Mouse (Mus musculus) forebrain, embryonic 14.5 days (tissue): ENCODE data around the gene Itgal. TPM values are rescaled to one million over a fixed set of nuclear protein-coding genes. Genes with fewer than 3 reads are reported as not detected.
"Not testable (repeated sequence)": the region's sequence is repeated elsewhere in the genome, so short reads cannot be mapped to it uniquely, and the experiment has no call there.

ENCODE experiments used
- ATAC-seq: fragments of 200-750 bp; cut with Nextera tagmentation; 2 replicates; pipeline ENCODE4 v1.8.0; 2017; ENCODE audit warnings: mild to moderate bottlenecking, moderate library complexity
- DNase-seq: peaks from one replicate; pipeline ENCODE4 v3.0.0-alpha.2; 2015; ENCODE audit warnings: low spot score
- H3K27ac ChIP-seq: fragments of 300-500 bp; sonication (generic); 2 replicates; pipeline ENCODE4 v1.5.1; 2014; ENCODE audit warnings: low read depth, mild to moderate bottlenecking, control low read depth, low read length, moderate library complexity
- H3K27me3 ChIP-seq: fragments of 300-500 bp; sonication (generic); replicated peaks from 2 replicates; pipeline ENCODE4 v1.6.1; 2014; ENCODE audit warnings: low read length, control low read depth, mixed read lengths; ENCODE audit not compliant: control insufficient read depth, insufficient read depth
- H3K36me3 ChIP-seq: fragments of 300-500 bp; sonication (generic); 2 replicates; pipeline ENCODE4 v1.6.1; 2014; ENCODE audit warnings: low read length, control low read depth; ENCODE audit not compliant: control insufficient read depth, insufficient read depth
- H3K4me1 ChIP-seq: fragments of 300-500 bp; sonication (generic); 2 replicates; pipeline ENCODE4 v1.6.1; 2014; ENCODE audit warnings: antibody characterized with exemption, low read length, control low read depth; ENCODE audit not compliant: control insufficient read depth, insufficient read depth
- H3K4me2 ChIP-seq: fragments of 300-500 bp; sonication (generic); 2 replicates; pipeline ENCODE4 v1.6.1; 2014; ENCODE audit warnings: mild to moderate bottlenecking, control low read depth, low read length
- H3K4me3 ChIP-seq: fragments of 300-500 bp; sonication (generic); 2 replicates; pipeline ENCODE4 v1.5.1; 2014; ENCODE audit warnings: low read depth, low read length, control low read depth
- H3K9ac ChIP-seq: fragments of 300-500 bp; sonication (generic); 2 replicates; pipeline ENCODE4 v1.6.1; 2014; ENCODE audit warnings: mild to moderate bottlenecking, low read length, control low read depth, moderate library complexity
- H3K9me3 ChIP-seq: fragments of 300-500 bp; sonication (generic); replicated peaks from 2 replicates; pipeline ENCODE4 v1.6.1; 2016; ENCODE audit warnings: low read length, control low read depth, mixed read lengths; ENCODE audit not compliant: control insufficient read depth
- WGBS: fragments of 180-500 bp; shearing (Covaris S2); extraction: QIAGEN DNeasy Blood & Tissue Kit; methylation state at CpG from one replicate; pipeline ENCODE4 v1.1.7; 2014; 5-methylcytosine and 5-hydroxymethylcytosine counted together
- polyA plus RNA-seq: library from polyadenylated mRNA; unstranded; fragments of >200 nt; fragmentation: Nextera tagmentation; extraction: Ambion mirVana; gene quantifications from 2 replicates; pipeline ENCODE4 v1.2.1, GENCODE M21; 2014

Itgal gene
- polyA plus RNA-seq, 1 experiment from 2014 or later: 0.23 TPM

DNA sequence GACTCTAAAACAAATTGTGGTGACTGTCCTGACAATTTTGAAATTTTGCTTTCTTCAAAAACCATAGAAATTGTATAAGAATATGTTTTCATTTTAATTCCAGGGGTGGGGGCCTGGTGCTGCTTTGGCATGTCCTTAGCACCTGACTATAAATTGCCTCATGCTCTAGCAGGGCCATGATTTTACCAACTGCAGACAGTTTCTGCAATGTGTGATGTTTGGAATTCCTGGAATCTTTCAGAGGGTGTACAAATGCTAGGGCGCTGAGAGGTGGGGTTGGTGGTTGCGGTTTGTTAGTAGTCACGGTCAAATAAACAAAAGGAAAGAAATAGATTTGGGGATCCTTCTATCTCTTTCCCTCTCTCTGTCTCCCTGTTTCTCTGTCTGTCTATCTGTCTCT, 70.2 kb downstream of the Itgal start:
- ATAC-seq: no peak
- Histone ChIP-seq H3K4me1 (peaks cover 2% of the 10 kb centered on the region; the same call in 1 of the 2 replicates), H3K27me3 (no peaks in the 10 kb centered on the region), H3K4me3 (no peak overlapping the region), H3K36me3 (no peaks in the 10 kb centered on the region), H3K27ac (no peak overlapping the region), H3K9me3 (no peaks in the 10 kb centered on the region), H3K4me2 (no peak overlapping the region), H3K9ac (no peak overlapping the region)
- no peak for DNase-seq
- 90% methylated on average over 3 of the region's 3 CpGs for WGBS

DNA sequence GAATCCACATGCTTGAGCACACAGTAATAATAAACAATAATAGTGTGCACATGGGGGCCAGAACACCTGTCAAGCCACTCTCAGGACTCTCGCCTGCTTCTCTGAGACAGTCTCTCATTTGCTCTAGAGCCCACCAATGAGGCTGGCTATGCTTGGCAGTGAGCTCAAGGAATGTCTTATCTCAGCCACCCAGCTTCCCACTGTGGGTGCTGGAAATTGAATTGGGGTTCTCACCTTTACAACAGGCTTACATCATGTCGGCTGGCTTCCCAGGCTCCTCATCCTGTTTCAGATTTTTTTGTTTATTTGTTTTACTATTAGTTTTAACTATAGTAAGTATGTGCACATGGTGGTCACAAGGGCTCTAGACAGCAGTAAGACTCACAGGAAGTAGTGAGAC, 75.2 kb downstream of the Itgal start:
- H3K36me3 ChIP-seq: 0 out of 2 replicates have a peak, but pooled peaks cover 6% of the 10 kb centered on the region
- 81% methylated on average over 2 of the region's 2 CpGs for WGBS
- ATAC-seq (no peak), DNase-seq (no peak)
- no peak overlapping the region for H3K27ac ChIP-seq
- no peak overlapping the region for H3K4me2 ChIP-seq
- no peaks in the 10 kb centered on the region for H3K4me1 ChIP-seq
- H3K9ac ChIP-seq: no peak overlapping the region
- no peaks in the 10 kb centered on the region for H3K9me3 ChIP-seq
- no peaks in the 10 kb centered on the region for H3K27me3 ChIP-seq
- no peak overlapping the region for H3K4me3 ChIP-seq

- not testable (repeated sequence) for H3K36me3 ChIP-seq, H3K4me3 ChIP-seq, DNase-seq, H3K9ac ChIP-seq, ATAC-seq, H3K27me3 ChIP-seq, H3K9me3 ChIP-seq, H3K4me1 ChIP-seq, H3K27ac ChIP-seq, H3K4me2 ChIP-seq
- 76% methylated on average over 3 of the region's 3 CpGs for WGBS
Measured at GRCm38 (mm10) chr7:127371870-127372269, 75.8 kb downstream of the Itgal start.

DNA sequence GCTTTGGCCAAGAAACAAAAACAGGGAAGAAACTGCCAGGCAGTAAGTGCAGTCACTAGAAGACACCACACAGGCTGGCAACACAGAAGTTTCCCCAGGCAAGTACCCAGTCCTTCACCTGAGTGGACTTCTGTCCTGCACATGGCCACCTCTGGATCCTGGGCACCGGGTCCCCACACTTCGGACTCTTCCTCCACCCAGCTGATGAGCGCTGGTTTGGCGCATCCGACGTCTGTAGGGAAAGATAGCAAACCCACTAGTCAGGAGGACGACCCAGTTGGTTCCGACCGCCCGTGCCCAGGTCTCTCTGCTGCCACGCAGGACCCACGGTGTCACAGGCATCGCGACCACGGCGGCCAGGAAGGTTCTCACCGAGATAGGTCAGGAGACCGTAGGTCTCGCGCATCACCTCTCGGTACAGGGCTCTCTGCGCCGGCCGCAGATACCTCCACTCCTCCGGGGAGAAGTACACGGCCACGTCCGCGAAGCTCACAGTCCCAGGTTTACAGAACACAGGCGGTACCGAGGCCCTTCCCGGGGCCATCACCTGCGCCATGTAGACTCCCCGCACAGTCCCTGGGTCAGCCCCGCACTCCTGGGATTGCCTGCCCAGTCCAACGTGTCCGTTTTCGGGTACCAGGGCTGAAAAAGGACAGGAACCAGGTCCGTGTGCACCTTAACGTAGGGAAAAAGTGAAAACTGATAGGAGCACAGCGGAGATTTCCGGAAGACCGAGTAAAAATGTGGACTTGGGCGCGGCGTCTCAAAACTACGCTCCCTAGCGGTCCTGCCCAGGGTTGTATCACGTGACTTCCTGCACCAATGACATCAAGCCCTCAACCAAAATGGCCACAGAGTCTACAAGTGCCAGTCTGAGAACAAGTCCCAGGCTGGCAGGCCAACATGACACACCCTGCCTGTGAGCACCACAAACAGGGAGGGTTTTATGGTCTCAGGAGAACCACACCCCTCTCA, 79.5 kb downstream of the Itgal start, which contains the start of gene Zfp747:
Gene Zfp747 (minus strand): TSS at position 780 of the 975 bp plus-strand sequence.
- ATAC-seq: peak; percentile 97
- H3K4me1 ChIP-seq, H3K9me3 ChIP-seq, H3K27me3 ChIP-seq, H3K36me3 ChIP-seq: not testable (repeated sequence)
- H3K4me3 ChIP-seq: peak within 1 kb of the TSS; percentile 65
- peak within 1 kb of the TSS; percentile 77 for H3K9ac ChIP-seq
- DNase-seq: peak; percentile 97
- peak within 1 kb of the TSS; percentile 52 for H3K27ac ChIP-seq
- WGBS: 3% methylated on average over 49 of the region's 49 CpGs
- peak within 1 kb of the TSS; percentile 70 for H3K4me2 ChIP-seq

DNA sequence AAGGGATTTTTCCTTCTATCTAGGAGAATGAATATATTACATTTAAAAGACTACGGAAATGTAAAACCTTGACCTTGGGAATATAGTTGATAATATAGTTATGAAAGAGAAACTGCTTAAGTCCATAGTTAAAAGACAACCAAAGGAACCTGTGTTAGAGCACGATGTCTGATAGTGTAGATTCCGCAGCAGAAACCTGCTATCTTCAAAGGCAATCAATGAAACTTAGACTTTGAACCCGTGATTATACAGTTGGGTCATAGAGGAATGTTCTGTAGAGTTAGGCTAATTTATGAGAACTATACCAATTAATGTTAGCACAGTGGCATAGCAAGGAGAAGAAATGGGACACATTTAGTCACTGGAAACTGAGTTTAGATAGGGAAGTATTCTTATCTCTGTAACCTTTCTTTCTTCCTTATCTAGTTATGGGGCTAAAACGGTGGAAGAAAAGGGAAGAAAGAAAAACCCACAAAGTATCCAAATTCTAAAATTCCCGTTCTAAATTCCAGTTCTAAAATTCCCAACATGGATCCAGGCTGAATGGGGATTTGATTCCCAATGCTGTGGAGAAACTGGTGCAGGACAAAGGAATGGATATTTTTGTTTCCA, 82.4 kb downstream of the Itgal start:
- DNase-seq: no peak
- H3K27me3 ChIP-seq: no peaks in the 10 kb centered on the region
- no peak overlapping the region for H3K9ac ChIP-seq
- no peaks in the 10 kb centered on the region for H3K4me1 ChIP-seq
- H3K9me3 ChIP-seq: no peaks in the 10 kb centered on the region
- H3K36me3 ChIP-seq: 0 out of 2 replicates have a peak, but pooled peaks cover 6% of the 10 kb centered on the region
- no peak overlapping the region for H3K4me2 ChIP-seq
- WGBS: 83% methylated on average over 6 of the region's 6 CpGs
- H3K27ac ChIP-seq: no peak overlapping the region
- H3K4me3 ChIP-seq: no peak overlapping the region
- no peak for ATAC-seq

Other genes starting within 250 kb of the Itgal start
- gene Zg16, start 208.9 kb upstream of the Itgal start, polyA plus RNA-seq: not detected in 2 replicates
- gene AI467606, start 204.9 kb upstream of the Itgal start, polyA plus RNA-seq: 1.5 and 2.2 TPM in 2 replicates
- gene Qprt, start 174.0 kb upstream of the Itgal start, polyA plus RNA-seq: 0.66 and 0.91 TPM in 2 replicates
- gene Spn, start 158.4 kb upstream of the Itgal start, polyA plus RNA-seq: not detected in 2 replicates
- gene Cd2bp2, start 100.2 kb upstream of the Itgal start, polyA plus RNA-seq: 73.6 and 78.6 TPM in 2 replicates
- 13.6 and 13.7 TPM in 2 replicates for gene Tbc1d10b, start 87.8 kb upstream of the Itgal start, polyA plus RNA-seq
- gene Mylpf, start 87.4 kb upstream of the Itgal start, polyA plus RNA-seq: 4.6 and 5.3 TPM in 2 replicates
- 29.4 and 36.7 TPM in 2 replicates for gene Zfp553, start 63.2 kb upstream of the Itgal start, polyA plus RNA-seq
- gene Sept1, start 63.1 kb upstream of the Itgal start, polyA plus RNA-seq: 11.3 and 15.1 TPM in 2 replicates
- gene Zfp771, start 52.0 kb upstream of the Itgal start, polyA plus RNA-seq: 53.2 and 57.4 TPM in 2 replicates
- gene Dctpp1, start 35.6 kb upstream of the Itgal start, polyA plus RNA-seq: 169 and 219 TPM in 2 replicates
- gene Sephs2, start 22.2 kb upstream of the Itgal start, polyA plus RNA-seq: 59.4 and 62.5 TPM in 2 replicates
- gene Zfp768, start 49.3 kb downstream of the Itgal start, polyA plus RNA-seq: 3.5 and 3.6 TPM in 2 replicates
- 4.0 and 7.0 TPM in 2 replicates for gene Zfp747, start 79.8 kb downstream of the Itgal start, polyA plus RNA-seq
- gene 9130019O22Rik, start 90.9 kb downstream of the Itgal start, polyA plus RNA-seq: 5.5 and 6.6 TPM in 2 replicates
- 7.4 and 7.5 TPM in 2 replicates for gene E430018J23Rik, start 97.4 kb downstream of the Itgal start, polyA plus RNA-seq
- gene Zfp764, start 110.6 kb downstream of the Itgal start, polyA plus RNA-seq: 4.4 and 4.5 TPM in 2 replicates
- gene Zfp688, start 125.8 kb downstream of the Itgal start, polyA plus RNA-seq: 32.9 and 36.1 TPM in 2 replicates
- gene Zfp689, start 152.9 kb downstream of the Itgal start, polyA plus RNA-seq: 12.7 TPM in 2 replicates
- 44.7 and 48.5 TPM in 2 replicates for gene Prr14, start 163.4 kb downstream of the Itgal start, polyA plus RNA-seq
- gene Fbrs, start 182.9 kb downstream of the Itgal start, polyA plus RNA-seq: 8.9 and 10.2 TPM in 2 replicates
- 25.3 and 43.6 TPM in 2 replicates for gene Srcap, start 215.7 kb downstream of the Itgal start, polyA plus RNA-seq
- gene Gm42715, start 223.3 kb downstream of the Itgal start, polyA plus RNA-seq: 12.6 and 16.6 TPM in 2 replicates